8 mouse cellular contexts compared by ENCODE assay signal in genomic region chr4:117658582-117659444, GRCm38 (mm10). TPM values are rescaled to one million over a fixed set of nuclear protein-coding genes. Genes with fewer than 3 reads are reported as not detected.
DNase-seq lines count a peak whose midpoint lies in the region; ATAC-seq and TF ChIP-seq lines count a peak whose summit lies in the region.
"Had no signal": no experiment of that assay in that cellular context is flagged by ENCODE, and none has a peak within 500 bp of the region (broad histone marks: within the 10 kb centered on the region; RNA-seq: fewer than 3 reads in every experiment).

No protein-coding gene starts in this region.

- H3K4me1 ChIP-seq in intestine, embryonic 16.5 days (ENCODE audit: control insufficient read depth, insufficient read depth, low read length), result 0 out of 2 replicates have a peak, but pooled peaks cover 10% of the 10 kb centered on the region
- no peaks in the 10 kb centered on the region for H3K4me1 ChIP-seq in lung, postnatal 0 days (ENCODE audit: insufficient read depth, low read depth, low read length)

- peak; percentile 35; the same call in 1 of the 2 replicates for TF ChIP-seq CTCF in lung, postnatal 0 days (IDR thresholded peaks at IDR 0.05)

- H3K4me2 ChIP-seq in intestine, embryonic 16.5 days (ENCODE audit: low read depth, low read length), result no peak overlapping the region
- no peak overlapping the region for H3K4me2 ChIP-seq in lung, postnatal 0 days (replicated peaks; ENCODE audit: low read depth, low read length)
- H3K4me2 ChIP-seq: heart, embryonic 13.5 days had no signal

- peak; percentile 24 for DNase-seq in thymus, postnatal 14 days
- no peak for DNase-seq in thymus, postnatal 0 days (ENCODE audit: low spot score)
- peak; percentile 69 for DNase-seq in embryo, embryonic 9.5 days (ENCODE audit: extremely low spot score)
- DNase-seq in lung, postnatal 0 days (ENCODE audit: low spot score), result no peak
- no peak for DNase-seq in cerebellum, adult 18-20 months
- DNase-seq in left cerebral cortex, adult 11 months (ENCODE audit: low spot score), result no peak

- no peak overlapping the region for H3K9ac ChIP-seq in intestine, embryonic 16.5 days (ENCODE audit: low read depth, low read length)
- no peak overlapping the region for H3K9ac ChIP-seq in lung, postnatal 0 days (replicated peaks; ENCODE audit: low read depth)
- H3K9ac ChIP-seq: heart, embryonic 13.5 days had no signal

- H3K9me3 ChIP-seq in intestine, embryonic 16.5 days (ENCODE audit: control insufficient read depth, low read length), result no peaks in the 10 kb centered on the region
- no peaks in the 10 kb centered on the region for H3K9me3 ChIP-seq in lung, postnatal 0 days (ENCODE audit: low read length)
- H3K9me3 ChIP-seq: heart, embryonic 13.5 days had no signal

- 33% methylated on average over 14 of the region's 14 CpGs for WGBS in intestine, embryonic 16.5 days
- 61% methylated on average over 14 of the region's 14 CpGs for WGBS in lung, postnatal 0 days

- H3K4me3 ChIP-seq in intestine, embryonic 16.5 days (ENCODE audit: low read length), result no peak overlapping the region
- no peak overlapping the region for H3K4me3 ChIP-seq in lung, postnatal 0 days (ENCODE audit: low read depth, low read length)
- H3K4me3 ChIP-seq: heart, embryonic 13.5 days had no signal

- H3K36me3 ChIP-seq in intestine, embryonic 16.5 days (ENCODE audit: control insufficient read depth, insufficient read depth, low read length), result no peaks in the 10 kb centered on the region
- no peaks in the 10 kb centered on the region for H3K36me3 ChIP-seq in lung, postnatal 0 days (ENCODE audit: insufficient read depth, low read length)

- TF ChIP-seq EP300 in lung, postnatal 0 days (IDR thresholded peaks at IDR 0.05), result no peak

- no peak overlapping the region for H3K27ac ChIP-seq in intestine, embryonic 16.5 days (ENCODE audit: low read length)
- H3K27ac ChIP-seq in lung, postnatal 0 days (ENCODE audit: low read length), result no peak overlapping the region
- H3K27ac ChIP-seq: heart, embryonic 13.5 days had no signal

- no peaks in the 10 kb centered on the region for H3K27me3 ChIP-seq in intestine, embryonic 16.5 days (replicated peaks; ENCODE audit: control insufficient read depth, insufficient read depth, low read length)
- H3K27me3 ChIP-seq in lung, postnatal 0 days (replicated peaks; ENCODE audit: insufficient read depth, low read length), result no peaks in the 10 kb centered on the region
- H3K27me3 ChIP-seq: heart, embryonic 13.5 days had no signal

- ATAC-seq in intestine, embryonic 16.5 days, result peak; percentile 77
- ATAC-seq in lung, postnatal 0 days, result no peak

RNA-seq across cellular contexts. Expression of gene Dmap1, which starts 23.3 kb away (rescaled TPM):
- polyA plus RNA-seq in thymus, postnatal 0 days (2015; fragmentation: Nextera tagmentation; extraction: Ambion mirVana), result 51.7 and 53.7 TPM in 2 replicates
- 40.7 and 45.0 TPM in 2 replicates for polyA plus RNA-seq in intestine, embryonic 16.5 days (2015; fragmentation: Nextera tagmentation; extraction: Ambion mirVana)
- 37.0 and 37.8 TPM in 2 replicates for polyA plus RNA-seq in lung, postnatal 0 days (2015; fragmentation: Nextera tagmentation; extraction: Ambion mirVana)

Comparison
In these comparisons a context has a peak if more than half of its experiments do, and no peak if none do; other contexts are left out.
1. DNase-seq: peak in thymus, postnatal 14 days (single experiment) and embryo, embryonic 9.5 days (single experiment); none in thymus, postnatal 0 days (single experiment), lung, postnatal 0 days (single experiment), cerebellum, adult 18-20 months (0 of 2) and left cerebral cortex, adult 11 months (single experiment).